Mouse (Mus musculus) G1E (cell line): ENCODE data around the gene Papolb.

Source experiments
- CTCF ChIP-seq: IDR thresholded peaks from 2 replicates; pipeline ENCODE4 v1.5.1; 2012; ENCODE audit warnings: low read depth, low read length, inconsistent platforms, mixed read lengths
- GATA1 ChIP-seq: IDR thresholded peaks from 2 replicates; pipeline ENCODE4 v1.6.1; 2012; ENCODE audit warnings: borderline replicate concordance, low read length, inconsistent platforms, mixed read lengths
- POLR2AphosphoS5 ChIP-seq: IDR thresholded peaks from 2 replicates; pipeline ENCODE4 v1.6.1; 2012; ENCODE audit warnings: low read depth, low read length, inconsistent platforms; ENCODE audit not compliant: insufficient replicate concordance
- TAL1 ChIP-seq: conservative IDR thresholded peaks from 2 replicates; pipeline ENCODE4 v1.6.1; 2012; ENCODE audit warnings: low read depth, low read length, inconsistent platforms, mixed read lengths

- no peak for TF ChIP-seq CTCF
- no peak for TF ChIP-seq TAL1
- TF ChIP-seq GATA1, result no peak
- TF ChIP-seq POLR2AphosphoS5, result no peak
These were observed 24.0 kb downstream of the Papolb start for GRCm38 (mm10) chr5:142505695-142506423.
